Mouse (Mus musculus) Muller cell, postnatal 12 days (primary cell): ENCODE measurements around the gene 1700003E16Rik.

ENCODE experiments used
- DNase-seq: peaks from one replicate; pipeline ENCODE4 v3.0.0-alpha.2; 2015; ENCODE audit errors: inconsistent ontology term

1700003E16Rik gene

GRCm38 (mm10) chr6:83159456-83159855 is 3.3 kb downstream of the 1700003E16Rik start:
- DNase-seq = peak; percentile 35

DNA sequence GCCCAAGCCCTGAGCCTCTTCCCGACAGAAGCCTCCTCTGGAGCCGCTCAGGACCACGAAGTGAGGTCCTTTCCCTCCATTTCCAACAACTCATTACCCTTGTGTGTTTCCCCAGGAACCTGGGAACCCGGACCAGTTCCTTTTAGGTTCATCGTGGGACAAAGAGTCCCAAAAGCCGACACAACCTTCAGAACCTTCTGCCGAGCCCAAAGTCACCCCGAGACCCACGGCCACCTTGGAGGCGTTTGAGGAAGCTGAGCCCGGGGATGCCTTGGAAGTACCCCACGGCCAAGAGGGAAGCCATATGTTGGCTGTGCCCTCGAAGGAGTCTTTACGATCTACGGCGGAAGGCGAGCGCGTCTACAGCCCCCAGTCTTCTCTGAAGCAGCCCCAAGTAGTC is 5.2 kb downstream of the 1700003E16Rik start:
- DNase-seq = no peak

- peak; percentile 27 for DNase-seq
Measured at GRCm38 (mm10) chr6:83161921-83162641, 5.9 kb downstream of the 1700003E16Rik start.

GRCm38 (mm10) chr6:83162701-83163100 is 6.5 kb downstream of the 1700003E16Rik start:
- peak; percentile 71 for DNase-seq

DNA sequence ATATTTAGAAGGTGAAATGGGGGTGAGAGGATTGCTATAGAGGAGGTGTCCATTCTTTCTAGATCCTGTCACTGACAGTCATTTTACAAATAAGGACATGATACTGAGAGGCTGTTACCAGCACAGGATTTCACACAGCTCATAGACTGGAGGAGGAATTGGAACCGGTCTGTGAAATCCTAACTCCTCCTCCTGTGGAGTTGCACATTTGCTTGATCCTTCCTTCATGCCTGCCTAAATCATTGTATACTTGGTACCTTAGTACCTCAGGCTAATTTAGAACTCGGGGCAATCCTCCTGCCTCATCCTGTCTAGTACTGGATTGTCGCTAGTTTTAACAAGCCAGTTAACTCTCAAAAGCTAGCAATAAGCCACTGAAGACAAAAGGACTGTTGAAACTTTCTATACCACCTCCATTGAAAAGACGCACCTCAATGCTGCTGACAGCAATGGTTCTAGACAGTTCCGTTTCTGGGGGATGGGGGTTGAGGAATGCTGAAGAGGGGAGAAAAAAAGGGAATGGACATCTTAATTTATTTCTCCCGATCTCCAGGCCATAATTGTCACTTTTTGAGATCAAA is 8.9 kb downstream of the 1700003E16Rik start:
- no peak for DNase-seq

GRCm38 (mm10) chr6:83165607-83166242 is 9.5 kb downstream of the 1700003E16Rik start, which contains the start of gene Dctn1:
Dctn1 (plus strand) TSS chr6:83165920.
- peak; percentile 94 for DNase-seq

DNA sequence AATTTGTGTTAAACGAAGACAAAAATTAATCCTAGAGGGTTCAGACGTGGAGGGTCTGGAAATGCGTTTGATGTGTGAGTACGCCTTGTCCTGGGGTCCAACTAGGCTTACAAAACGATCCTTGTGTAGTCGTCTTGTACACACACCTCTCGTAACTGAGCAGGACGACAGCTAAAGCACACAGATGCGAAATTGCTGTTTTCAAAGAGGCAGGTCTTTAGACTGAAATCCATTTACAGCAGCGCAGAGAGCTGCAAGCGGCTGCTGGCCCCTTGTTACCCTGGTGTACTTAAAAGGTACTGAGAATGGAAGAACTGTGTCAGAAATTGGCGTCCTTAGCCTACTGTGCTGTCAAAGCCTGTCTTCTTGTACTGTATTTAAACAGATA is 10.0 kb downstream of the 1700003E16Rik start:
- DNase-seq = peak; percentile 38

GRCm38 (mm10) chr6:83169872-83170271 is 13.7 kb downstream of the 1700003E16Rik start:
- DNase-seq = peak; percentile 14

DNA sequence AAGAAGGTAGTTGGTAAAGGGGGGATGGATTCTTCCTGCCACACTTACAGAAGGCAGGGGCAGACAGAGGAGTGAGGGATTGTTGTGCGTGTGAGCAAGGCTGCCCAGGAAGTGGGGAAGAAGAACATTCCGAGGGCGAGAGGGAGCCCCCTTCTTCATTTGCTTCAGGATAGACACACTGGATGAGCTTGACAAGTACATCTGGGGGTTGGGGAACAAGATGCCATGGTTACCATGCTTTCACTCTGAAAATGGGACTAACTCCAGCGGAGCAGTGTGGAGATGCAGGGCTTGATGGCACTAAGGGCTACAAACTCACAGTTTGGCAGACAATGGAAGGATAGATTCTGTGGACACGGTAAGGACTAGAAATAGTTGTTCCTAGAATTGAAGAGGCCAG is 14.9 kb downstream of the 1700003E16Rik start:
- DNase-seq = no peak

GRCm38 (mm10) chr6:83172240-83172920 is 16.2 kb downstream of the 1700003E16Rik start:
- DNase-seq = no peak

- no peak for DNase-seq
Measured at GRCm38 (mm10) chr6:83175996-83176395, 19.8 kb downstream of the 1700003E16Rik start.

DNA sequence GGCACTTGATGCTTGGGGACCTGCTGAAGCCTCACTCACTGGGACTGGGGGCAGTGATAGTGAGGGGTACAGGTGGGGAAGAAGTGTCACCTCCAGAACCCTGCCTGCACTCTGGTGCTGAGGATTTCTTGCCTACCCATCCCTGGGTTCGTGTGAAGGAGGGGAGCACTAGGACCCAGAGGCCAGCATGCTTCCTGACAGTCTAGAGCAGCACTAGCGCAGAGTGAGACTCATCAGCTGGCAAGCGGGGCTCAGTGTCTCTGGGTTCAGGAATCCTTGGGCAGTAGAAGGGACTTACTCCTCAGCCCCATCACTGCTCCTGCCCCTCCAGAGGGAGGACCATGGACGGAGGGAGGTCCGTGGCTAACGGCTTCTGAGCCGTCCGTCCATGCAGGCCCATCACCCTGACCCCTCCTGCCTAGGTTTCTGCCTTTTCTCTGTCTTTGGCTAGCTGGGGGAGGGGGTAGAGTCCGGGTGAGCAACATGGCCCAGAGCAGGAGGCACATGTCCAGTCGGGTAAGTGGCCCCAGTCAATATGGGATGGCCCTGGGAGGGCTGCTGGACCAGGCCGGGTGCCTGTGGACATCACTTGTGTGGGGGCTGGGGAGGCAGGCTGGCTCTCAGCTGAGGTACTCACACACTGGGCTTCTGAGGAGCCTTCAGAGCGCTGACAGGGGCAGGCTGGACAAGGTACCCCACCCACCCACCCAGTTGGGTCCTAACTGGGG is 23.4 kb downstream of the 1700003E16Rik start:
- DNase-seq = peak; percentile 56

DNA sequence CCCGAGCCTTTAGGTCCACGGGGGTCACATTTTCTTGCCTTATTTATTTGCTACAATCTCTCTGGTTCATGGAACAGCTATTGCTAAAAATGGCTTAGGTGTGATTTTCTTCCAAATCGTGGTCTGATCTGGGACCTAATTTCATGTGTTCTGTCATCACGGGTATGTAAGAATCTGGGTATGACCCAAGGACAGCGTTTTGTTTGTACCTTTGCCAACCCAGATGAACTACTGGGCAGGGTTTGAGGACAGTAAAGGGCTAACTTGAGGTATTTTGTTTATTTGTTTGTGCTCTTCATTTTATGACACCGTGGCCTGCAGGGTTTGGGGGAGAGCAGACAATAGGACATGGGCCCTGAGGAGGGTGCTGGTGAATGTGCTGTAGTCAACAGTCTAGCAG is 24.4 kb downstream of the 1700003E16Rik start:
- DNase-seq = no peak

DNA sequence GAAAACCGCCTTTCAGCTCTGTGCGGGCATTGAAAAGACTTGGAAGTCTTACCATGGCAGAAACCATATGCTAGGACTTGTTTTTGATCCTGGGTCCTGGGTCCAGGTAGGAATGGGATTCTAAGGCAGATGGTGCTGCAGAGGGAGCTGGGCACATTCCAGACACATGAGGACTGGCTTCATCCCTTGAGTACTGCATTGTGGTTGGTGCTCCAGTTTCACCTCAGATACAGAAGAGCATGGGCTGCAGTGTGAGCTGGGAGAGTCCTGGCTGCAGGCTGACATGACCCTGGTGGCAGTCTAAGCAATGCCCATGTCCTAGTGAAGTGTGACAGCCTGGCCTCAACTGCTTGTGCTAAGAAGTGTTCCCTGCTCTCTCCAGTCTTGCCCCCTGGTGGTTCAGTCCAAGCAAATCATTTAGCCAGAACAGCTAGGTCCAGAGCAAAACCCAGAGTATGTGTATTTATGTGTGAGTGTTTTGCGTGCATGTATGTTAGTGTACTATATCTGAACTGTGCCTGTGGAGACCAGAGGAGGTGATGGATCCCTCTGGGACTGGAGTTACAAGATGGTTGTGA is 28.7 kb downstream of the 1700003E16Rik start:
- no peak for DNase-seq

DNA sequence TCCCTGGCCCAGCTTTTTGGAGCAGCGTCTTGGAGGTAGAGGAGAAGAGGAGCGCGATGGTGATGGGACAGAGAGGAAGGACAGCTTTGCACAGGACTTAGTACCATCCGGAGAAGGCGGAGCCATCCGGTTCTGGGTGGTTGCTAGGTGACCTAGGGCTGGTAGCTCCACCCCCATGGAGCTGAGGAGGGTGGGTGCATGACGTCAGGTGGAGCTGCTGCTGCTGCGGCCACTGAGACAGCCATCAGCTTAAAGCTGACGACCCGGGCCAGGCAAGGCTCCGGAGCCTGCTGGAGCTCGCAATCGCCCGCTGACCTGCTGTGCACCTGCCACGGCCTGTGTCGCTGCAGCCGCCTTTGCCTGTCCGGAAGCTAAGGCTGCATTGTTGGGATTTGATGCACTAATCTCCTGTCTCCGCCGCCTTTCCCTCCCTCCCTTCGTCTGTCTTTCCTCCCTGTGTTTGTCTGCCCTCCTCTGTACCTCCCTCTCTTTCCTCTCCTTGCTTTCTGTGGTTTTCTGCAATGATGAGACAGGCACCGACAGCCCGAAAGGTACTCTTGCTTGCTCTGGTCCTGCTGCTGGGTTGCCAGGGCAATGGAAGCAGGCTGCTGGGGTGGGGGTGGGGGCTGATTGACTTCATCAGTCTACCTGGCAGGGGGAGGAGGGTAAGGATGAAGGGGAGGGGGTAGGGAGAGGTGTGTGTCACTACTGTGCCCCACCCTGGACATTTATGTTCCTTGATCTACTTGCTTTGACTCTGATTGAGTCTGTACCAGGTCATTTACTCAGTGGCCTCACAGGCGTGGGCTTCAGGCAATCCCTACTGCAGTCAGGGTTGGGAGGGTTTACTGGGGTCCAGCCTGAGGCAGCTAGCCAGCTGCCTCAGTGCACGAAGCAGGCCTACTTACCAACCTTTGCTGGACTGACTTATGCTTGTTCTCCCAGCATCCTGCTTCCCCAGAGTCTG is 30.0 kb downstream of the 1700003E16Rik start:
- peak; percentile 83 for DNase-seq

GRCm38 (mm10) chr6:83186946-83187345 is 30.7 kb downstream of the 1700003E16Rik start:
- DNase-seq = no peak

DNA sequence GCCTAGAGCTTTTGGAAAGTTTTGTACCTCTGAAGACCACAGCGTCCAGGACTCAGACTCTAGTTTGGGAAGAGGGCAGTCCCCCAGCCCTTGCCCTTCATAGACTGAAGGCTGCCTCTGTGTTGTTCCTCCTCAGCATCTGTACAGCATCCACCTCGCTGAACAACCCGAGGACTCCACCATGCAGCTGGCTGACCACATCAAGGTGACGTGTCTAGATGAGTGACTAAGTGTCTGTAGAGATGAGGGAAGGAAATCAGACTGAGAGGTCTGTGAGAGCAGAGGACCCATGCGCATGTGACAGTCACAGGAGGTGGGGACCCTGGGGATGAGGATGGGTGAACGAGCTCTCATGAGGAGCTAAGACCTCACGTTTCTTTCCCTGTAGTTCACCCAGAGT is 37.4 kb downstream of the 1700003E16Rik start:
- no peak for DNase-seq

DNA sequence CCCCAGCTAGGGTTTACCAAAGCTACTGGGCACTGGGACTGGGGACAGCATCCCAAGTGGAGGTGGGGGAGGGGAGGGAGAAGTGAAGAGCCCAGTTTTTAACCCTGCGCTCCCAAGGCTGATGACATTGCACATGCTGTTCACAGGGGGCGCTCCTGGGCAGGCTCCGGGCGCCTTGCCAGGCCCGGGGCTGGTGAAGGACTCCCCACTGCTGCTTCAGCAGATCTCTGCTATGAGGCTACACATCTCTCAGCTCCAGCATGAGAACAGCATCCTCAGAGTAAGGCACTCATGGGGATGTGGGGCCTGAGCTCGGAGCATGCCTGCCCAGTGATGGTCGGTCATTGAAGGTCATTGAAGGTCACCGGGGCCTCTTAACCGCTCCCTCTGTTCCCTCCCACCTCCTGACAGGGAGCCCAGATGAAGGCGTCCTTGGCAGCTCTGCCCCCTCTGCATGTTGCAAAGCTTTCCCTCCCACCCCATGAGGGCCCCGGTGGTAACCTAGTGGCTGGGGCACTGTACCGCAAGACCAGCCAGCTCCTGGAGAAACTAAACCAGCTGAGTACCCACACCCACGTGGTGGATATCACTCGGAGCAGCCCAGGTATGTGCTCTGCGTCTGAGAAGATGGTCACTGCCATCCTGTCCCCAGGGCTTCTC is 41.3 kb downstream of the 1700003E16Rik start:
- peak; percentile 83 for DNase-seq

- DNase-seq = no peak
Measured at GRCm38 (mm10) chr6:83203320-83203719, 47.1 kb downstream of the 1700003E16Rik start.

GRCm38 (mm10) chr6:83205851-83206250 is 49.6 kb downstream of the 1700003E16Rik start:
- no peak for DNase-seq
